Mouse (Mus musculus) gastrocnemius, postnatal 10 days (tissue): ENCODE measurements at regions not wholly inside any gene's neighbourhood (a gene's known extent, or its start where the extent isn't known, plus 50 kb on each side); places are given as distances from the start of the nearest gene placed in this dataset.

Experiments
- DNase-seq: peaks from one replicate; pipeline ENCODE4 v3.0.0; 2021; ENCODE audit warnings: mixed read lengths

- no peak for DNase-seq
Observed at GRCm38 (mm10) chr2:105454353-105454752, 55.2 kb upstream of the Rcn1 start.

GRCm38 (mm10) chr2:105454836-105455235, 55.7 kb upstream of the Rcn1 start:
- DNase-seq = no peak

- no peak for DNase-seq
Observed at GRCm38 (mm10) chr2:105458643-105459042, 59.5 kb upstream of the Rcn1 start.

DNA sequence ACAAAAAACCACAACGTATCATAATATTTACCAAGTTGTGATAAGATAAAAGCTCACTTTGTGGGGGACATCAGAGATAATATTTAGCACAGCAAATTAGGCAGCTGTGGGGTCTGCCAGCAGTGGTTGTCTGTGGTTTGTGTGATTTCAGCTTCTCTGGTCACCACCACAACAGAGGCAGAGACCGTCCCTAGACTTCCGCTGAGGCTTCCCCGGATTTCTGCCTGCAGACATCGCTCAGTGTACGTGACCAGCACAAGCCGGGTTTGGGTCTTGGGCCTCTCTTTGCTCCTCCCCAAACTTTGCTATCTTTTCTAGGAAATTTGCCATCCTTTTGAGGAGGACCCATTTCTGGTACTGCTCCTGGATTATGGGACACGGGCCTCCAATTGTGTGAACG, 60.4 kb upstream of the Rcn1 start:
- DNase-seq = no peak

DNA sequence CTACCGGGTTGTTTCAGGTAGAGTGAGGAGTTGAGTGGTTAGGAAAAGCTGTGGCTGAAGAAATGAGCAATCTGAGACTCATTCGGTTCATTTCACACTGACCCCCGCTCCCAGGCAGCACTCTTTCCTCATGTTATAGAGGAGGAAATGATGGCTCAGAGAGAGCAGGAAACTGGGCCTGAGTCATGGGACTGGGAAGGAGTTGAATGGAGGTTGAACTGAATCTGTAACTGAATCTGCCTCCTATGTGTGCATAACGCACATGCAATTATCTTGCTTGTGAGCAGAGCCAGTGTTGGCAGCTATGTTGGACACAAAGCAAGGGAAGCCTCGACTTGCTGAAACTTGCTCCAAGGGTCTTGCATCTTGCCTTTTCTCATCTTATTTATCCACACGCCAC, 66.5 kb upstream of the Rcn1 start:
- no peak for DNase-seq

DNA sequence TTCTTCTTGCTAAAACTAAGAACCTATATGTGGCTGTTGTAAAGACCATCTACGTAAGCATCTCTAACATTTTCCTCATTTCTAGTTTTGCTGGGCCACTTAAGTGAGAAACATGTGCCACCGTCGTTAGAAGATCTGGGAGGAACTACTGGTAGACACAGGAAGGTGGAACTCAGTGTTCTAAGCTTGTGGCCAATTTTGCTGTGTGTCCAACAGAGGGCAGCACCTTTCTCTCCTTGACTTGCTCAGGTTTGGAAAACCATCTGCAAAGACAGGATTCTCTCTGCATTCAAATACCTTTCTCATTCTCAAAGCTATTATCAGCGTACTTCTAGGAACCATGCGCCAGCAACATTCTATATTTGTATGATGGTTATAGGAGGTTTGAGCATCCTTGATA, 69.8 kb upstream of the Rcn1 start:
- DNase-seq = peak; percentile 28

GRCm38 (mm10) chr2:105476028-105476677, 77.0 kb upstream of the Rcn1 start:
- DNase-seq = no peak

DNA sequence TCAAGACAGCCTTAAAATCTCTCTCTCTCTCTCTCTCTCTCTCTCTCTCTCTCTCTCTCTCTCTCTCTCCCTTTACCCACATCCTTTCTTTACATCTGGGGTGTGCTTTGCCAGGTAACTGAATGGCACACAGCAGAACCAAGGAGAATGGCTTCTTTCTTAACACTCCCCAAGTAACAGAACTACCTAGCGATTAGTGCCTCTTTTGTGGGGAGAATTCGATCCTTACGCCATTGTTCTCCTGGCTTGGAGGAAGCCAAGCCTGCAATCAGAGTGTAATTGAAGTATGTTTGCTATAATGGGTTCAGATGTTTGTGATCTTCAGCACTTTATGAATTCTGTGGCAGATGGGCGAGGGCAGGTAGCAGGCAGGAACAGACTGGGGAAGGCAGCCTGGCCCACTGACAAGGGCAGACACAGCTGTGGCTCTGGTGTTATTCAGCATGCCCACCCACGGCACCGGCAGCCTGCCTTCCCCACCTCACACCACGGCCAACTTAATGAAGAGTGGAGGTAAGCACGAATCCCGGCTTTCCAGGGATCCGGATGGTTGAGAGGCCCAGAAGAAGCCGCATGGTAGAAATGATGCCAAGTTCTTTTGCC, 83.0 kb upstream of the Rcn1 start:
- DNase-seq = no peak

DNA sequence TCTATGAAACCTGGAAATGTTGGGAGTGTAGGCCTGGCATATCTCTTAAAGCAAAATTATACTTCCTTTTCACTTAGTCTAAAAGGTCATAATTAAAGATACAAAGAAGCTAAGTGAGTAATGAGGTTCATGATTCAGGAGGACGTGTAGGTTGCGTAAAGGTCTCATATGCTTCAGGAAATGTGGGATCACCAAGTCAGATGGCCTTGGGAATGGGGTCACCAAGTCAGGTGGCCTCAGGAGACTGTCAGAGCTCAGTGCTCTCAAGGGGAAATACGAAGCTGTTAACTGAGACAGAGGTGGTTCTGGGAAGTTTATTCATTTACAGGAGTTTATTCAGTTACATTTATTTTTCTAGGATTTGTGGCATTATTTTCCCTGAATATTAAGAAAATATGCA, 85.4 kb upstream of the Rcn1 start:
- no peak for DNase-seq

DNA sequence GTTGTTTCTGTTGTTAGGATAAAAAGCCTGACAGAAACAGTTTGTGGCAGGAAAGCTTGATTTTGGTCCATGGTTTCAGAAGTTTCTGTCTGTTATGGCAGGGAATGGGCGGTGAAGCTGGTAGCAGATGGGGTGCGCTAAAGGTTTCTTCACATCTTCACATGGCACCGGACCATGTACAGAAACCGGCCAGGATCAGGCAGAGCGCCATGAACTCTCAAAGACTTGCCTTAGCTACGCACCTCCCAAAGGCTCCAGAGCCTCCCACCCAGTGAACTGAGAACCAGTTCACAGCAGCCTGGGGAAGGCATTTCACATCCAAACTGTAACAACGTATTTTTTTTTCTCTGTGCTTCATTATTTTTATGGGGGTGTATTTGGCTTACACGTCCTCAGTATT, 86.2 kb upstream of the Rcn1 start:
- DNase-seq = no peak

- DNase-seq = peak; percentile 9
Observed at GRCm38 (mm10) chr2:105495796-105496195, 96.7 kb upstream of the Rcn1 start.

DNA sequence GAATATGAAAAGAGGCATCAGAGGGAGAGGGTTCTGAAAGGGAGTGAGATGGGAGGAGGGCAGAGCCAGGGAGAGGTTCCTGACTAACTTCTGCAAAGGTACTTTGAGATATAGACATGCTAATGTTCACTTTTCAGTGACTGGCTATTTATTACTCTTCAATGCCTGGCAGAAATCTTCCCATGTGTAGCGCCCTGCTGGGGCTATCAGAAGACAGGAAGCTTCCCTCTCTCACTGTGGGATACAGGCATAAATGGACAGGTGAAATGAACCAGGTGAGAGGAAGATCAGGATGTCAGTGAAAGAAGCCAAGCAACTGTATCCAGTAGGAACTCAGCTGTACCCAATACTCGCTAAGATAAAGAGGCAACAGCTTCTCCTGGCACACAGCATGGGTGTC, 105.1 kb upstream of the Rcn1 start:
- DNase-seq = no peak

- no peak for DNase-seq
Observed at GRCm38 (mm10) chr2:105505554-105505953, 106.4 kb upstream of the Rcn1 start.

DNA sequence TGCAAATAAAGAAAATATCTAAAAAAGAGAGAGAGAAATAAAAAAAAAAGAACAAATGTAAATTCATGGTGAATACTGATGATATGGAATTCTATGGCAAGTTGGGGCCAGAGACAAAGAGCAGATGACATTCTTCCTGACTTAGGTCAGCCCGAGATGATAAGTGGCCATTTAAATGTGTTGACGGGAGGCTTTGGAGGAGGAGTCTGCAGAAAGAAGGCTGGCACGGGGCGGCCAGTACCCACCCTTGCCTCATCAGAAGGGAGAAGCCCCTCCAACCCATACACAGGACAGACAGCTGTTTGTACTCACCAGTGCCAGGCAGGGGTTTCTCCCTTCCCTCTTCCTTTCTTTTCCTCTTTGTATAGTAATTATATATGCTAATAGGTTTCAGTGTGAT, 108.0 kb upstream of the Rcn1 start:
- DNase-seq = no peak

GRCm38 (mm10) chr2:105510816-105511215, 111.7 kb upstream of the Rcn1 start:
- no peak for DNase-seq

- no peak for DNase-seq
Observed at GRCm38 (mm10) chr2:105511690-105512089, 112.6 kb upstream of the Rcn1 start.

DNA sequence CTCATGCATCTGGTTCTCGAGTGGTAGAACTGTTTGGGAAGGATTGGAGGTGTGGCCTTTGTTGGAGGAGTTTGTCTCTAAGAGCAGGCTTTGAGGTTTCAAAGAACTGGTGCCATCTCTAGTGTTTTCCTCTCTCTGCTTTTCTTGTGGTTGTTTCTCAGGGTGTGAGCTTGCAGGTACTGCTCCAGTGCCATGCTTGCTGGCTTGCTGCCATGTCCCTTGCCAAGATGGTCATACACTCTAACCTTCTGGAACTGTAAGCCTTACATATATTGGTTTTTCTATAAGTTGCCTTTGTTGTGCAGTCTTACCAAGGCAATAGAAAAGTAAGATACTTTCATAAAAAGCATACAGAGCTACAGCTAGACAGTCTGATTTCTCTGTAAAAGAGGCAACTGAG, 115.1 kb upstream of the Rcn1 start:
- DNase-seq = no peak

GRCm38 (mm10) chr2:105514881-105515280, 115.8 kb upstream of the Rcn1 start:
- DNase-seq = no peak

DNA sequence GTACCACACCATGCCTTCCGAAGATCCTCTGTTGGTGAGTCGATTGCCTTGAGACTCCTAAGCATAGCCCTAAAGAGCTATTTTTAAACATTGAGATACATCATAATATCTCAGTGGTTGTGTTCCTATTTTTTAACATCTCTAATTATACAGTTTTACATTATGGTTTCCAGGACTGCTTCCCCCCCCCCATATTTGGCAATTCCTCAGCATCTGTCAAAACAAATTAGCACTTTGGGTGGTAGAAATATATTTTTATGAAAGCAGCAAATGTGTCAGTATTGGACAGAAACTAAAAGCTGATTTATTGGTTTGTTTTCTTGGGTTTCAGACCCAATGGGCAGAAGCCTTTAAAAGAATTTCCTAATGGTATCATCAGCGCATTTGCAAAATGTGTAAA, 116.2 kb upstream of the Rcn1 start:
- DNase-seq = no peak

DNA sequence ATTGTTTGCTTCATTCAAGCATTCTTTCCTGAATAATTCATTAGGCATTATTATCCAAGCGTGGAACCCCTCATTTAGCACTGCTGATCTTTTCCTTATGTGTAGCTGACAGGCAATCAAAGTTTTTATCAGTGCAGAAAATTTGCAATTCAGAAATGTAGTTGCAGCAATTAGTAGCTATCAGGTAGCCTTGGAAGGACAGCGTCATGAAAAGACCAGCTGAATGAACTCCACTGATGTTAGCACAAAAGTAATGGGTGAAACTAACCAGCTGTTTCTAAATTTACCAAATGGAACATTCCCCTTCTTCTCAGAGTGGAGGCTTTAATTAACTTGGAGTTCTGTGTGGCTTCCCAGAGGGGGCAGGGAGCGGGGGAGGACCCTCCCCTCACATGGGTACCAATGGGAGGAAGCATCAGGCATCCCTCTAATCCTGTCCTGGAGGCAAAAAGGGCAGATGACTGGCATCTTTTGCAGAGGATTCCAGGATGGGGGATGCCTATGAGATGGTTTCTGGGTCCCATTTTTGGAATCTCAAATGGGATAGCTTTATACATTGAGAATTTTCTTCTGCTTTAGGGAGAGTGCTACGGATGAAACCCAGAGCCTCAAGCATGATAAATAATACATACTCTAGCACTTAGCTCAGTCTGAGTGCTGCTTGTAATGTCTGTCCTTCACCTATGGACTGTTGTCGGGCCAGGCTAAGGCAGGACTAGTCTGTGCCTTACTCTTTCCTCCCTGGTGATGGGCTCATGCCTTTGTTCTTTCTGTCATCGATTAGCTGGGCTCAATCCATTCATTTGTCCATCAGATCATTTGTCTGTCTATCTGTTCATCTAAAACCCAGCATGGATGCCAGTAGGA, 117.4 kb upstream of the Rcn1 start:
- DNase-seq = no peak

- DNase-seq = no peak
Observed at GRCm38 (mm10) chr2:105521841-105522240, 122.7 kb upstream of the Rcn1 start.

DNA sequence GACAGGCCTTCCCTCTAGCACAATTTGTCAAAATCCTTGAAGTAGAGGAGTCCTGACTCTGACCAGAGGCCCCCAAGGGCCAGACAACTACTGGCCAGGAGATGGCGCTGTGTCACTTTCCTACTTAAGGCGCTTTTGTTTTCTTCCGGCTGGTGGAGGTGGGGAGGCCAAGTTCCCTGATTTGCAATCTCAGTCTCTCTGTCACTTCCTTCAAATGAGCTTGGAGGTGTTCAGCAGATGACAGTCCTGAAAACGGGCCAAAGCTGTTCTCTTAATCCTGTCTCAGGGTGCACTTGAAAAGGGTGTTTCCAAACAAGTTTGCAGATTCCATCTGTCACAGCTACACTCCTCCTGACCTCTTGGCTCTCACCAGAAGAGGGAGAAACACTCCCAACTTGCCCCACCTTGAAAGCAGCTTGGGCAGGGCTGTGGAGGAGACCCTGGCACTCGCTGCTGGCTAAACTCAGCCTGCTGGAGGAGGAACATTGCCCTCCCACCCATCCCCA, 124.2 kb upstream of the Rcn1 start:
- DNase-seq = peak; percentile 52

DNA sequence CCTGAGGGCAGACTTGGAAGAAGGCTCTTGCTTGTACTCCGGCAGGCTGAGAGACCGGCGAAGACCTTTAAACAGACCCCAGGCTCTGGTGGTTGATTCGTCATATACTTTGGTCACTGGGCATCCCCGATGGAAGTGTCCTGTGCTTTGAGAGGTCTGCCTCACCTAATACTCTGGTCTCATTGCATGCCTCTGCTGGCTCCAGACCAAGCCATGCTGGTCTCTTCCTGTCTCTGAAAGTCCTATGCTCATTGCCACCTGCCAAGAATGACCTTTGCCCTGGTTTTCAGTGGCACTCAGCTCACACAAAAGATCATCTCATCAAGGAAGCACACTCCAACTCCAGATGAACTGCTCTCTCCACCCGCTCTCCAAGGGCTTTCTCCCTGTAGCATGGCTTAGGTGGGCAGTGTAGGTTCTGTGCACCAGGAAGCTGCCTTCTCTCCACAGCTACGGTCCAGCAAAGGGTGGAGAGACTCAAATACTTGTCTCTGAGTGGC, 126.0 kb upstream of the Rcn1 start:
- no peak for DNase-seq
